Mouse (Mus musculus) cerebellum, postnatal 14 days (tissue): ENCODE results near the gene Nxph3.

Source experiments
- DNase-seq, 2 experiments: peaks; one replicate each; pipeline ENCODE4 v3.0.0; 2021; ENCODE audit warnings: mixed read lengths in 2 of 2

The Nxph3 gene

DNA sequence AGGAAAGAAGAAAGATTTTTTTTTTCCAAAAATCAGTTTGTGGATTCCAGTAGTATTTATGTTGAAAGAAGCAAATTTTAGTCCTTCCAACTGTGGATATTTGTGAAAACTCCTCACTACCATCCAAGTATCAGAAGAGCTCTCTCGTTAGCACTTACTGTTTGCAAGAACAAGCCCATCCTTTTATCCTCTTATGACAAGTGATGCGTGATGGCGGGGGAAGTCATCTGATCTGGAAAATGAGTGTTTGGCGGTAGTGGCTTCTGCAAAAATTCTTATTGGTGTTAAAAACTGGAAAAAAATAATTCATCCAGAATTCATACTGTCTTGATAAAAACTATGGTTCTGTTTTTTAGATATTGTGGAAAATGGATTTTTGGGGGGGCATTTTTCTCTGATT lies 22.1 kb downstream of the Nxph3 start:
- peak; percentile 43 to 54 for DNase-seq

- DNase-seq, result no peak
Observed at GRCm38 (mm10) chr11:95490104-95490503, 24.3 kb downstream of the Nxph3 start.

DNA sequence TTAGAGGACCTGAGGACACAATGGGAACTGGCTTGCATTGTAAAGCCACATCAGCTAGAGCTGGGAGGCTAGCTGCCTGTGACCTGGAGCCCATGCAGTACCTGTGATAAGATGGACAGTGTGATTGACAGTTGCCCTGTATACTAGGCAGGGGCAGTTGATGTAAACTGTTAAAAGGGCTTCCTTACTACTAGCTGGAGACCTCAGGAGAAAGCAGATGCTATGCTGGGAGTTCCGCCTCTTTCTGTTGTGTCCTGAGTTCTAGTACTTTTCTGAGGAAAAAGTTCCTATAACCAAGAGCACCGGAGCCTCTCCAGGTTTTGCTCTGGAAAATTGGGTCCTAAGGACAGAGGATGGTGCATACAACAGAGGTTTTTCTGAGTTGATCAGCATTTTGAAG lies 27.1 kb downstream of the Nxph3 start:
- DNase-seq, result no peak

GRCm38 (mm10) chr11:95485634-95486033 lies 28.7 kb downstream of the Nxph3 start:
- no peak for DNase-seq

- DNase-seq, result no peak
Observed at GRCm38 (mm10) chr11:95480662-95481061, 33.7 kb downstream of the Nxph3 start.

DNA sequence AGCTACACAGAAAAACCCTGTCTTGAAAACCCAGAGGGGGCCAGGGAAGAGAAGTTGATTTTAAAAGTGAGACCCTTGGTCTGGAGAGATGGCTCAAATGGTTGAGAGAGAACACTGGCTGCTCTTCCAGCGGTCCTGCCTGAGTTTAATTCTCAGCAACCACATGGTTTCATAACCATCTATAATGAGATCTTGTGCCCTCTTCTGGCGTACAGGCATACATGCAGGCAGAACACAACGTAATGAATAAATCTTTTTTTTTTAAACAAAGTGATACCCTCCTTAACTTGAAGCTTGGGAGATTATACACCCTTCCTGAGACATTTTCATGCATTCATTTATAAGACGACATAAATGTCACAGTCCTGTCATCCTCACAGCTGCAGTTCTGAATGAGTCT lies 34.9 kb downstream of the Nxph3 start:
- no peak for DNase-seq

- peak; percentile 16 to 48 for DNase-seq
Observed at GRCm38 (mm10) chr11:95476323-95476722, 38.0 kb downstream of the Nxph3 start.

- no peak for DNase-seq
Observed at GRCm38 (mm10) chr11:95473456-95473855, 40.9 kb downstream of the Nxph3 start.

DNA sequence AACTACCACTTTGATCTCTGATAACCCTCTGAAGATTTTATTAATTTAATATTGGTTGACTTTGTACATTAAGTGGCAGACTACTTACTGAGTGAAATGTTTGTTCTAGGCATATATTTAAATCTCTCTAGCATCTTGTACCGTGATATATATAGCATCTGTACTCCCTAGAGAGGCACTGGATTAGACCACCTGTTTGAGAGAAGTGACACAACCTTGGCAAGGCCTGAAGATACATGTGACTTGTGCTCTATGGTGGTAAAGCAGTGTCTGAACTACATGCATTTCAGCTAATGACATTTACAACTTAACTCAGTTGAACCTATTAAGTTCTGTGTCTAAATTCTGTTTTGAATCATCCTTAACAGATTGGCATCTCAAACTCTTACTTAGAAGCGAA lies 41.4 kb downstream of the Nxph3 start:
- DNase-seq, result no peak

DNA sequence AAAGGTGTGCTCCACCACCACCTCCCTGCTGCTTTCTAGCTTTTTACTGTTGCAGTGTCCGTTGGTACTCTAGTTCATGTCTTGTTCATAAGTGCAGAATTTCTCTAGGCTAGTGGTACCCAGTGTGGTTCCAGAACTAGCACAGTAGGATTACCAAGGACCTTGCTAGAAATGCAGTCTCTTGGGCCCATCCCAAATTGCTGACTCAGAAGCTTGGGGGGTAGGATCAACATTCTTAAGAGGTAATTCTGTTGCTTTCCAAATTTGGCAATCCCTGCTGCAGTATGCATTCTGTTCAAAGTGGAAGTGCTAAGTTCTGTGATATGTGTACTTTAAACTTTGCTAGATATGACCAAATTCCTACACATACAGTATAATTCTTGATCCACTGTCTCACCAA lies 46.6 kb downstream of the Nxph3 start:
- DNase-seq, result no peak

DNA sequence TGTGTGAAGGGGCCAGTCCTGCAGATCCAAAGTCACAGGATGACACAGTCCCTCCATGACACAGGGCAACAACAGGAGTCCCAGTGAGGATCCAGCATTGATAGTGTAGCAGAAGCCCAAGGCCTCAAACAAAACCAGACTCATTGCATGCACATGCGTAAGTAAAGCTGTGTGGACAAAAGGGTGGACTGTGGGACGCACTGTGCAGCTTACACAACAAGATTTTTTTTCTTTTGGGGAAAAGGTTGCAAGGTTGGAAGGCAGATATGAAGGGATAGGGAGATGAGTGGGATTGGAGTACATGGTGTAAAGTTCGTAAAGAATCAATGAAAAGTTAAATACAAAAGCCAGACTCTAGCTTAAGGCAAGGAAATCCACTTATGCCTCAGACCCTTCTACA lies 52.2 kb downstream of the Nxph3 start:
- DNase-seq, result no peak

- no peak for DNase-seq
Observed at GRCm38 (mm10) chr11:95460872-95461271, 53.5 kb downstream of the Nxph3 start.
